Mouse (Mus musculus): ENCODE data around the gene Elp4. TPM values are rescaled to one million over a fixed set of nuclear protein-coding genes. Genes with fewer than 3 reads are reported as not detected.

Elp4 gene
- polyA plus RNA-seq, 1 experiment: 11.3 TPM

DNA sequence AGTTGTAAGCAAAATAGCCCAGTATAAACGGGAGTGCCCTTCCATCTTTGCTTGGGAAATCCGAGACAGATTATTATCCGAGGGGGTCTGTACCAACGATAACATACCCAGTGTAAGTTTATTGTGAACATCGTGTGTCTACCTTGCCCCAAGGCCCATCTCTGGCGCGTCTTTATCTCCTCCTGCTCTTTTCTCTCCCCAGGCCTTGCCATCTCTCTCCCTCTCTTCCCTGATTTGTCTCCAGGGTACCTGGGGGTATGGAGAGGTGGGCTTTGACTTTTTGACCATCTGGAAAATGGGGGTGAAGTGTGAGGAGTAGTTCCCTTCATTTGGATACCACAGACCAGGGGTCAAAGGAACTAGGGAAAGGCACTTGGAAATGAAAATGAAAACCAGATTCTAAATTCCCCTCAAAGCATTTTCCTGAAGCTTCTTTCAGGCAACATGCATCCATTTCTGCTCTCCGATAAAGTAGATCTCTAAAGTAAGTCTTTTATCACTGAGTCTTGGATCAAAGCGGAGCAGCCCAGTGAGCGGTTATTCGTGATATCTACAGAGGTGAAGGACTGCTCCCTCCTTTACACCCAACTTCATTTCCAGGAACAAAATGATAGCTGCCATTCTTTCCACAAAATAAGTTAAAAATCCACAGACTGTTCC is 219.2 kb downstream of the Elp4 start:
- Histone ChIP-seq H3ac (ENCODE audit: control insufficient read depth, insufficient read length) (no peak overlapping the region), H3K79me2 (ENCODE audit: control insufficient read depth, insufficient read depth) (no peaks in the 10 kb centered on the region), H3K36me3 (ENCODE audit: control insufficient read depth, insufficient read depth) (no peaks in the 10 kb centered on the region), H3K4me3 (no peak overlapping the region), H3K27me3 (ENCODE audit: control insufficient read depth, insufficient read depth, insufficient read length) (no peaks in the 10 kb centered on the region), H3K4me2 (ENCODE audit: low read depth) (no peak overlapping the region)
- TF ChIP-seq POLR2A (IDR thresholded peaks at IDR 0.05; ENCODE audit: insufficient read length, low read depth) (no peak), TCF3 (IDR thresholded peaks at IDR 0.05; ENCODE audit: insufficient read length, low read depth) (no peak), POLR2AphosphoS2 (IDR thresholded peaks at IDR 0.05; ENCODE audit: insufficient read length, low read depth) (no peak), SRF (IDR thresholded peaks at IDR 0.05; ENCODE audit: control insufficient read depth, insufficient read length, low read depth) (no peak), REST (IDR thresholded peaks at IDR 0.05; ENCODE audit: insufficient read depth, insufficient read length) (no peak), MYOG (IDR thresholded peaks at IDR 0.05; ENCODE audit: control insufficient read depth in 1 of 3, insufficient read depth in 1 of 3, insufficient read length in 2 of 3, low read depth in 2 of 3) (no peak), MAX (IDR thresholded peaks at IDR 0.05; ENCODE audit: low read depth) (no peak), USF1 (IDR thresholded peaks at IDR 0.05; ENCODE audit: low read depth) (no peak)

DNA sequence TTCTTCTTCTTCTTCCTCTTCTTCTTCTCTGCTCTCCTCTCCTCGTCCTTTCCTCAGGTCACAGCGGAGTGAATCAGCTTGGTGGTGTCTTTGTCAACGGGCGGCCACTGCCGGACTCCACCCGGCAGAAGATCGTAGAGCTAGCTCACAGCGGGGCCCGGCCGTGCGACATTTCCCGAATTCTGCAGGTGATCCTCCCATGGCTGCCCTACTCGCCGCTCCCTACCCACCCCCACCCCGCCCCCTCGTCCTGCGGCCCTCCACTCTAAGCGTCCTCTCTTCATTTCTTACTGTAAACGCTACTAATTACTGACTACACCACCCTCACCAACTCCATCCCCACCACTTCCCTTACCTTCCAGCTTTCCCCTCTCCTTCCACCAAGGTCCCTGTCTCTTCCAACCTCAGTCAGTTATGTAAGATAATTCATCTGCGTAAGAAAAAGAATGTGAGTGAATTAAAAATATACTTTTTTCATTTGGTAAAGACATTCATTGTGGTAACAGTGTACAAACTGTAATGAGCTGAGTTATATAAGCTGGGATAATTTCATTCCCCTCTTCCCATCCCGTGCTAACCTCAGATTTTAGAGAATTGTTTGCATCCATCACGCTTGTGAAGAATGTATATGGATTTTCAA is 220.5 kb downstream of the Elp4 start:
- Histone ChIP-seq H3K36me3 (ENCODE audit: control insufficient read depth, insufficient read depth) (no peaks in the 10 kb centered on the region), H3K27me3 (ENCODE audit: control insufficient read depth, insufficient read depth, insufficient read length) (no peaks in the 10 kb centered on the region), H3K4me2 (ENCODE audit: low read depth) (no peak overlapping the region), H3ac (ENCODE audit: control insufficient read depth, insufficient read length) (no peak overlapping the region), H3K4me3 (no peak overlapping the region), H3K79me2 (ENCODE audit: control insufficient read depth, insufficient read depth) (no peaks in the 10 kb centered on the region)
- TF ChIP-seq SRF (IDR thresholded peaks at IDR 0.05; ENCODE audit: control insufficient read depth, insufficient read length, low read depth): no peak
- no peak for TF ChIP-seq POLR2A (IDR thresholded peaks at IDR 0.05; ENCODE audit: insufficient read length, low read depth)
- no peak for TF ChIP-seq MAX (IDR thresholded peaks at IDR 0.05; ENCODE audit: low read depth)
- TF ChIP-seq CEBPB (IDR thresholded peaks at IDR 0.05; ENCODE audit: insufficient read depth, poor library complexity, severe bottlenecking): no peak

DNA sequence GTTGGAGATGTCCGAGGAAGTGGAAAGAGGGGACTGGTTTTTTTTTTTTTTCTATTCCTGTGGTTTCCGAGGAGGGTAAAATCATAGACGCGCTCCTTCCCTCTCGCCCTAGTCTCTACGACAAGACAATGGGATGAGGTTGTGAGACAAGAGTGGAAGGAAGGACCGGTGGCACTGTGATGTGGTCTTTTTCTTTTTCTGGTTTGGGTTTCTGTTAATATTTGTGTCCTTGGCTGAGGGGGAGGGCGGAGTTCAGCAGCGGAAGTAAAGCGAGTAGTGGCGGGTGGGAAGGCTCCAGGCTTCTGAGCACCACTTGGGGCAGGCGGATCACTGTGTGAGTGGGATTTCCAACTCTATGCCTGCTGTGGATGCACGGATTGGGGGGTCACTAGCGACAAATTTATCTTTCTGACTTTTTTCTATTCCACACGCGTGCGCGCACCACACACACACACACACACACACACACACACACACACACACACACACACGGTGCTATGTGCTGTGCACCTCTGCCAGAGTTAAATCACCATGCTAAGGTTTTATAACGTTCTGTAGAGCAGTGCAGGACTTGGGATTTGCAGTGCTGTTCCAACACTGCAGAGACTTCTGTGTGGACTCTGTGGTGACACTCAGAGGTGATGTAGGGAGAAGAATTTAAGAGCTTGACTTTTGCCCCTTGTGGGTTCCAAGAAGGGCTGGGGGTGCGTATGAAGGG is 221.6 kb downstream of the Elp4 start:
- TF ChIP-seq E2F4 (IDR thresholded peaks at IDR 0.05; ENCODE audit: insufficient read depth) (no peak), TCF12 (IDR thresholded peaks at IDR 0.05; ENCODE audit: insufficient read depth, poor library complexity, severe bottlenecking) (no peak), TCF3 (IDR thresholded peaks at IDR 0.05; ENCODE audit: insufficient read length, low read depth) (no peak), POLR2A (IDR thresholded peaks at IDR 0.05; ENCODE audit: insufficient read length, low read depth) (no peak), POLR2AphosphoS2 (IDR thresholded peaks at IDR 0.05; ENCODE audit: insufficient read length, low read depth) (no peak), MAX (IDR thresholded peaks at IDR 0.05; ENCODE audit: low read depth) (no peak)
- Histone ChIP-seq H3K36me3 (ENCODE audit: control insufficient read depth, insufficient read depth) (no peaks in the 10 kb centered on the region), H3K79me2 (ENCODE audit: control insufficient read depth, insufficient read depth) (no peaks in the 10 kb centered on the region), H3K4me2 (ENCODE audit: low read depth) (peak overlapping the region; percentile 52), H3K27me3 (ENCODE audit: control insufficient read depth, insufficient read depth, insufficient read length) (no peaks in the 10 kb centered on the region), H3ac (ENCODE audit: control insufficient read depth, insufficient read length) (no peak overlapping the region), H3K4me3 (no peak overlapping the region)

DNA sequence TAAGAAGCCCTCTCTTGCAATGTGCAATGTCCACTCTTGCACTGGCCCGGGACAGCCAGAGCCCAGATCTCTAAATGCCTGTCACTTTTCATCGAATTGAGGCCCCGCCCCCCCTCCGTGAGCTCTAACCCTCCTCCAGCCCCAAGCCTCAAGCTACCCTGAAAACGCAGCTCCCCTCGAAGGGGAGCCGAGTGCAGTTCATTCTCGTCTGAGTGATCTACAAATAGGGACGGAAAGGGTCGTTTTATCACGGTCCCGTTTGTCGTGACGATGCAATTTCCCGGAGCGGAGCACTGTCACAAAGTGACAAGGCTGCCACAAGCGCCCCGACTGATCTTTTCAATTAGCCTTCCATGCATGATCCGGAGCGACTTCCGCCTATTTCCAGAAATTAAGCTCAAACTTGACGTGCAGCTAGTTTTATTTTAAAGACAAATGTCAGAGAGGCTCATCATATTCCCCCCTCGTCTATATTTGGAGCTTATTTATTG is 222.3 kb downstream of the Elp4 start:
- Histone ChIP-seq H3K27me3 (ENCODE audit: control insufficient read depth, insufficient read depth, insufficient read length) (no peaks in the 10 kb centered on the region), H3K36me3 (ENCODE audit: control insufficient read depth, insufficient read depth) (no peaks in the 10 kb centered on the region), H3ac (ENCODE audit: control insufficient read depth, insufficient read length) (no peak overlapping the region), H3K79me2 (ENCODE audit: control insufficient read depth, insufficient read depth) (no peaks in the 10 kb centered on the region), H3K4me3 (no peak overlapping the region), H3K4me2 (ENCODE audit: low read depth) (peak overlapping the region; percentile 52)
- TF ChIP-seq MAX (IDR thresholded peaks at IDR 0.05; ENCODE audit: low read depth) (no peak), SRF (IDR thresholded peaks at IDR 0.05; ENCODE audit: control insufficient read depth, insufficient read length, low read depth) (no peak), USF1 (IDR thresholded peaks at IDR 0.05; ENCODE audit: low read depth) (no peak), POLR2A (IDR thresholded peaks at IDR 0.05; ENCODE audit: insufficient read length, low read depth) (no peak), POLR2AphosphoS2 (IDR thresholded peaks at IDR 0.05; ENCODE audit: insufficient read length, low read depth) (no peak), REST (IDR thresholded peaks at IDR 0.05; ENCODE audit: insufficient read depth, insufficient read length) (no peak), MYOD1 (IDR thresholded peaks at IDR 0.05; ENCODE audit: control insufficient read depth in 1 of 3, insufficient read length in 2 of 3, low read depth in 2 of 3) (no peak), MYOG (IDR thresholded peaks at IDR 0.05; ENCODE audit: control insufficient read depth in 1 of 3, insufficient read depth in 1 of 3, insufficient read length in 2 of 3, low read depth in 2 of 3) (no peak), CEBPB (IDR thresholded peaks at IDR 0.05; ENCODE audit: insufficient read depth, poor library complexity, severe bottlenecking) (no peak)

Measured in myocyte (in vitro differentiated cells).